Mouse (Mus musculus) liver, adult 2 months (tissue): ENCODE measurements around the gene Spem2. TPM values are rescaled to one million over a fixed set of nuclear protein-coding genes. Genes with fewer than 3 reads are reported as not detected.

Experiments used
- DNase-seq: peaks from one replicate; pipeline ENCODE4 v3.0.0-alpha.2; 2011; ENCODE audit warnings: low read depth, low spot score; ENCODE audit errors: extremely low read depth
- H3K27ac ChIP-seq: fragments of 200-500 bp; replicated peaks from 2 replicates; pipeline ENCODE4 v1.5.1; 2012; ENCODE audit warnings: low read depth, mild to moderate bottlenecking, control low read depth, inconsistent platforms, low read length; ENCODE audit not compliant: insufficient read depth
- H3K27me3 ChIP-seq: fragments of 200-500 bp; 2 replicates; pipeline ENCODE4 v1.6.1; 2012; ENCODE audit warnings: mild to moderate bottlenecking, moderate library complexity, low read length, inconsistent platforms; ENCODE audit not compliant: control insufficient read depth, insufficient read depth
- H3K36me3 ChIP-seq: fragments of 200-500 bp; 2 replicates; pipeline ENCODE4 v1.6.1; 2012; ENCODE audit warnings: low read length, inconsistent platforms; ENCODE audit not compliant: control insufficient read depth, insufficient read depth
- H3K4me1 ChIP-seq: fragments of 200-500 bp; 2 replicates; pipeline ENCODE4 v1.6.1; 2011; ENCODE audit warnings: low read length; ENCODE audit not compliant: control insufficient read depth, insufficient read depth
- H3K4me3 ChIP-seq: fragments of 200-500 bp; 2 replicates; pipeline ENCODE4 v1.5.1; 2011; ENCODE audit warnings: low read depth, mild to moderate bottlenecking, control low read depth, low read length, moderate library complexity; ENCODE audit not compliant: insufficient read depth
- H3K79me2 ChIP-seq: fragments of 200-500 bp; 2 replicates; pipeline ENCODE4 v1.6.1; 2012; ENCODE audit warnings: inconsistent platforms, mild to moderate bottlenecking, low read length, moderate library complexity; ENCODE audit not compliant: control insufficient read depth, insufficient read depth
- H3K9ac ChIP-seq: fragments of 200-500 bp; 2 replicates; pipeline ENCODE4 v1.6.1; 2012; ENCODE audit warnings: low read depth, mild to moderate bottlenecking, control low read depth, inconsistent platforms, low read length
- CTCF ChIP-seq: fragments of 200-500 bp; IDR thresholded peaks from 2 replicates; pipeline ENCODE4 v1.5.1; 2011; ENCODE audit warnings: low read depth, low read length, control low read depth
- POLR2A ChIP-seq: fragments of 200-500 bp; IDR thresholded peaks from 2 replicates; pipeline ENCODE4 v1.6.1; 2011; ENCODE audit warnings: low read length, control low read depth; ENCODE audit not compliant: insufficient read depth; ENCODE audit errors: extremely low read depth
- WGBS: fragments of 180-500 bp; shearing (Covaris S2); methylation state at CpG from one replicate; pipeline ENCODE4 v1.1.7; 2018; 5-methylcytosine and 5-hydroxymethylcytosine counted together
- polyA plus RNA-seq: library from polyadenylated mRNA; depleted of rRNA; stranded (reverse); fragments of >200 nt; gene quantifications from 2 replicates; pipeline ENCODE4 v1.2.3, GENCODE M21; 2012
- total RNA-seq: library from RNA; depleted of rRNA; stranded (reverse); fragments of >200 nt; gene quantifications from 2 replicates; pipeline ENCODE4 v1.2.3, GENCODE M21; 2014

The Spem2 gene
- total and polyA plus RNA-seq, 2 experiments, result not detected

DNA sequence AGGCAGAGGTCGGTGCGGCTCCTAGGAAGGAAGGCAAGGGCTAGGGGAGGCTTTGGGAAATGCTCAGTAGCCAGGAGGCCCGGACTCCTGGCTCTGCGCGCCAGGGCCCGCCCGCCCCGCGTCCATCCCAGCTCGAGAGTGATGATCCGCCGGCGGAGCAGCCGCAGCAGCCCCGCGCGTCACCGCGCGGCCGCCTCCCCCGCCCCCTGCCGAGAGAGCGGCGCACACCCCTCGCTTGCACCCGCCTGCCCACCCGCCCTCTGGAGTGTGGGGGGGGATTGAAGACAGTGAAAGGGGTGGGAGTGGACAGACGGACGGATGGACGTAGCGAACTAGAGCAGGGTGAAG, 19.3 kb upstream of the Spem2 start, which contains the start of gene Nlgn2:
Gene Nlgn2, minus strand, starts transcription at position 181 of the 348 bp plus-strand sequence.
- H3K4me1 ChIP-seq, result peaks cover 2% of the 10 kb centered on the region
- H3K4me3 ChIP-seq, result peak within 1 kb of the TSS; percentile 94
- TF ChIP-seq POLR2A (0 out of 2 replicates have a peak, but pooled peaks have one; percentile 19), CTCF (no peak)
- 0 out of 2 replicates have a peak, but pooled peaks cover 3% of the 10 kb centered on the region for H3K27me3 ChIP-seq
- H3K9ac ChIP-seq, result peak within 1 kb of the TSS; percentile 90
- peak within 1 kb of the TSS; percentile 94 for H3K27ac ChIP-seq
- DNase-seq, result no peak
- WGBS, result 0% methylated on average over 29 of the region's 32 CpGs
- H3K79me2 ChIP-seq, result no peaks in the 10 kb centered on the region
- H3K36me3 ChIP-seq, result no peaks in the 10 kb centered on the region

DNA sequence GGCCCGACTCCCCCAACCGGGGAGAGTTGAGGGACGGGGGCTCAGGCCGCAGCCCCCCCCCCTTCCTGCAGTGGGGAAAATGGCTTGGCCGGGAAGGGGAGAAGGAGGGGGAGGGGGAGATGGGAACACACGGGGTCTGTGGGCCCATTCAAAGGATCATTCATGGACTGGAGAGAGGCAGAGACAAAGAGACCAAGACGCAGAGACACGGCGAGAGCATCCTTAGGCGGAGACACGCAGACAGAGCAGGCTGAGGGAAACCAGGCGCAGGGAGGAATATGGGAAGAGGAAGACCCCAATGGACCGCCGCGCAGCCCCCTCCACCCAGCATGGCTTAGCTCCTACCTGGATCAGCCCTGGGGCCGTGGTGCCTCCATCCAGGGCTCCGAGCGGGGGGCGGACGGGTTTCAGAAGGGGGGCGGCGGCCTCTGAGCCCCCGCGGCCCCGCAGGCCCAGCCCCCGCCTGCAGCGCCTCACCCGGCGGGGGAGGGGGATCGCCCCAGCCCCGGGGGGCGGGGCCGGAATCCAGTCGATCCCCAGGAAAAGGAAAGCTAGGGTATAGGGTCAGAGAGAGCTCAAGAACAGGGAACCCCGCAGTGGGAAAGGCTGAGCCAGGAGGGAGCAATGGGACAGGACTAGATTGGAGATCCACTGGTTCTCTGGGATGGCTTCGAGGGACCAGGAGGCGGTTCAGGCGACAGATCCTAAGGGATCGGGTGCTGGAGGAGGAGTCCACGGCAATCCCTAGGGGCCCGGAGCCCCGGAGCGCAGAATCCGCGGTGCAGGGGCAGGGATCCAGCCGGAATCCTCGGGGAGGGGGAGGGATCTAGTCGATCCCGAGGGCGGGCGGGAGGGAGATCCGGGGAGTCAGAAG, 18.7 kb upstream of the Spem2 start:
- H3K4me3 ChIP-seq, result peak overlapping the region; percentile 72
- DNase-seq, result no peak
- 7% methylated on average over 49 of the region's 52 CpGs for WGBS
- H3K27ac ChIP-seq, result no peak overlapping the region
- H3K27me3 ChIP-seq, result 0 out of 2 replicates have a peak, but pooled peaks cover 3% of the 10 kb centered on the region
- peaks cover 2% of the 10 kb centered on the region for H3K4me1 ChIP-seq
- peak overlapping the region; percentile 53 for H3K9ac ChIP-seq
- TF ChIP-seq CTCF (no peak), POLR2A (no peak)
- H3K36me3 ChIP-seq, result no peaks in the 10 kb centered on the region
- H3K79me2 ChIP-seq, result no peaks in the 10 kb centered on the region

DNA sequence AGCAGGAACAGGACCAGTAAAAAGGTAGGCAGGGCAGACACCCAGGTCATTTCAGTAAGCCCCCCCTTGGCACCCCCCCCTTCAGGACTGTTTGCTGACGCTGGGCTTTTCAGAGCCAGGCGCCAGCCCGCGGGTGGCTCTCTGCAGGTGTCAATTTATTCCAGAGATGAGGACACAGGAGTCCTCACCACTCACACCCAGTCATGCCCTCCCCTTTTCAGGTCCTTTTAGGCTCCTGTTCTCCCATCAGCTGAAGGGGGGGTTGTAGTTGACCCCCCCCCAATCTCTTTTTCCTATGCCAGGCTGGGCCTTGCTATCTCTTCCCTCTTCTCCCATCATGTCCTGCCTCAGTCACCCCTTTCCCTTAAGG, 17.7 kb upstream of the Spem2 start:
- H3K9ac ChIP-seq, result no peak overlapping the region
- TF ChIP-seq CTCF (no peak), POLR2A (no peak)
- H3K36me3 ChIP-seq, result no peaks in the 10 kb centered on the region
- WGBS, result 34% methylated on average over 4 of the region's 4 CpGs
- no peak for DNase-seq
- H3K4me3 ChIP-seq, result no peak overlapping the region
- H3K27ac ChIP-seq, result no peak overlapping the region
- H3K27me3 ChIP-seq, result 0 out of 2 replicates have a peak, but pooled peaks cover 3% of the 10 kb centered on the region
- peaks cover 2% of the 10 kb centered on the region for H3K4me1 ChIP-seq
- no peaks in the 10 kb centered on the region for H3K79me2 ChIP-seq

DNA sequence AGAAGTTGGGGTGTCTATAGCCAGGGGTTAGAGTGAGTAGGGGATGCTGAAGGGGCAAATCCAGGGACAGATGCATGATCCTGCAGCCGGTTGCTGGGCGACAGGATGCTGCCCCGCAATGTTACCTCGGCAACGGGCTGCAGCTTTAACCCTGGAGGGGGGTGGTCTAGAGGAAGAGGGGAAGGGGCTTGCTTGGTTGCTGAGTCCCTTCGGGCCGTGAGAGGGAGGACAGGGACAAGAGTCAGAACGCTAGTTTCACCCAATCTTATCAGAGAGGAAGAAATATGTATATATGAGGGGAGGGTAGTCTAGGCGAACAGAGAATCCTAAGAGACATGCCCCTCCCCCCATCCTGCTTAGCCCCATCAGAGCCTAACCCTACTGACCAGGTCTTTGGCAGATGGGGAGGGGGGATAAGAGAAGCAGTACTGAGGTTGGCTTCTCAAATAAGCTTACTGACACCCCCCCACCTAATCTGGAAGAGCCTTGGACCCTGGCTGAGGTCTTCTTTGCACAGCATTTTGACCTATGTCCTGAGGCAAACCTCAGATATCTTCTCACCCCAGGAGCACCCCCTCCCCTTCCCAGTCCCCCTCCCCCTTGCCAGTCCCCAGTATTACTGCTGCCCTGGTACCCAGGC, 17.2 kb upstream of the Spem2 start:
- Histone ChIP-seq H3K36me3 (no peaks in the 10 kb centered on the region), H3K4me3 (no peak overlapping the region), H3K4me1 (peaks cover 2% of the 10 kb centered on the region), H3K27me3 (0 out of 2 replicates have a peak, but pooled peaks cover 3% of the 10 kb centered on the region), H3K79me2 (no peaks in the 10 kb centered on the region), H3K9ac (no peak overlapping the region), H3K27ac (no peak overlapping the region)
- 64% methylated on average over 9 of the region's 9 CpGs for WGBS
- DNase-seq, result no peak
- TF ChIP-seq CTCF (no peak), POLR2A (no peak)

DNA sequence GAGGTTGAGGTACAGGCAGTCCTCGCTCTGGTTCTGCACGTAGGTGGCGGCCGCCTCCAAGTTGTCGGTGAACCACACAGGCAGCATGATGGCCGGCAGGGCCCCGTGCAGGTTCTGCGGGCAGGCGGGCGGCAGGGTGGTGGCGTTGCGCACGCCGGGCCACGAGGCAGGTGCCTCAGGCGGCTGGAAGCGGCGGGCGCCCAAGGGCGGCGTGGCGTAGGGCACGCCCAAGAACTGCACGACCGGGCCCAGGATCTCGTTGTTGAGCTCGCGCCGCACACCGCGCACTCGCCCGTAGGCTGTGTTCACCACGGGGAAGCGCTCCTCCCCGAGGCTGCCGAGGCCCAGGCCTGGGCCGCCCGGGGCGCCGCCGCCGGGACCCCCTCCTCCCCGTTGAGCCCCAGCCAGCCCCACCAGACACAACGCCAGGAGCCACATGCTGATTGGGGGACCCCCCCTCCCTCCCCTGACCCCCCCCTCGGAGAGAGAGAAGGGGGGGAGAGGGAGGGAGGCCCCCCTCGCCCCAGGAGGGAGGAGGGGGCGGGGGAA, 15.8 kb upstream of the Spem2 start:
- Histone ChIP-seq H3K27ac (no peak overlapping the region), H3K9ac (no peak overlapping the region), H3K27me3 (0 out of 2 replicates have a peak, but pooled peaks cover 3% of the 10 kb centered on the region), H3K4me3 (no peak overlapping the region), H3K4me1 (no peaks in the 10 kb centered on the region), H3K79me2 (no peaks in the 10 kb centered on the region), H3K36me3 (no peaks in the 10 kb centered on the region)
- WGBS, result 33% methylated on average over 45 of the region's 48 CpGs
- no peak for TF ChIP-seq CTCF
- TF ChIP-seq POLR2A, result no peak
- DNase-seq, result no peak
